Mouse (Mus musculus) bone marrow macrophage, adult 2 months (primary cell): ENCODE results near the gene Dhx32.

ENCODE experiments used
- CTCF ChIP-seq: IDR thresholded peaks from 2 replicates; pipeline ENCODE4 v1.5.1; 2012; ENCODE audit warnings: low read depth, mild to moderate bottlenecking, low read length, moderate library complexity
- POLR2A ChIP-seq: IDR thresholded peaks from 2 replicates; pipeline ENCODE4 v1.6.1; 2012; ENCODE audit warnings: mild to moderate bottlenecking, low read depth, low read length, borderline replicate concordance

- TF ChIP-seq CTCF (no peak), POLR2A (no peak)
Measured at GRCm38 (mm10) chr7:133793248-133794131, 11.0 kb upstream of the Dhx32 start.
